Mouse (Mus musculus) embryonic facial prominence, embryonic 13.5 days (tissue): ENCODE data around the gene Fam180a. TPM values are rescaled to one million over a fixed set of nuclear protein-coding genes. Genes with fewer than 3 reads are reported as not detected.

Experiments used
- ATAC-seq: fragments of 200-750 bp; cut with Nextera tagmentation; 2 replicates; pipeline ENCODE4 v1.8.0; 2017; ENCODE audit warnings: low read depth; ENCODE audit not compliant: insufficient number of reproducible peaks, insufficient read depth, low FRiP score, low TSS enrichment
- H3K27ac ChIP-seq: fragments of 300-500 bp; sonication (generic); 2 replicates; pipeline ENCODE4 v1.5.1; 2015; ENCODE audit warnings: moderate library complexity, mild to moderate bottlenecking, inconsistent platforms
- H3K27me3 ChIP-seq: fragments of 300-500 bp; sonication (generic); 2 replicates; pipeline ENCODE4 v1.6.1; 2015; ENCODE audit warnings: mild to moderate bottlenecking, inconsistent platforms
- H3K36me3 ChIP-seq: fragments of 300-500 bp; sonication (generic); 2 replicates; pipeline ENCODE4 v1.6.1; 2015; ENCODE audit warnings: mild to moderate bottlenecking, inconsistent platforms
- H3K4me1 ChIP-seq: fragments of 300-500 bp; sonication (generic); 2 replicates; pipeline ENCODE4 v1.6.1; 2015; ENCODE audit warnings: inconsistent platforms
- H3K4me2 ChIP-seq: fragments of 300-500 bp; sonication (generic); 2 replicates; pipeline ENCODE4 v1.6.1; 2015; ENCODE audit warnings: moderate library complexity, mild to moderate bottlenecking, inconsistent platforms
- H3K4me3 ChIP-seq: fragments of 300-500 bp; sonication (generic); 2 replicates; pipeline ENCODE4 v1.5.1; 2015; ENCODE audit warnings: mild to moderate bottlenecking, inconsistent platforms
- H3K9ac ChIP-seq: fragments of 300-500 bp; sonication (generic); 2 replicates; pipeline ENCODE4 v1.6.1; 2015; ENCODE audit warnings: mild to moderate bottlenecking, inconsistent platforms
- H3K9me3 ChIP-seq: fragments of 300-500 bp; sonication (generic); 2 replicates; pipeline ENCODE4 v1.6.1; 2016; ENCODE audit warnings: inconsistent platforms
- WGBS: fragments of 180-500 bp; shearing (Covaris S2); methylation state at CpG from one replicate; pipeline ENCODE4 v1.1.7; 2015; ENCODE audit warnings: mixed read lengths; 5-methylcytosine and 5-hydroxymethylcytosine counted together
- polyA plus RNA-seq: library from polyadenylated mRNA; unstranded; fragments of >200 nt; fragmentation: Nextera tagmentation; extraction: Ambion mirVana; gene quantifications from 2 replicates; pipeline ENCODE4 v1.2.1, GENCODE M21; 2015

Gene Fam180a
- polyA plus RNA-seq, 1 experiment from 2014 or later = 1.5 TPM

GRCm38 (mm10) chr6:35277903-35278587 lies 47.9 kb downstream of the Fam180a start:
- 54% methylated on average over 10 of the region's 10 CpGs for WGBS
- Histone ChIP-seq H3K27me3 (no peaks in the 10 kb centered on the region), H3K4me1 (peaks cover 4% of the 10 kb centered on the region), H3K9me3 (no peaks in the 10 kb centered on the region), H3K27ac (no peak overlapping the region), H3K4me3 (no peak overlapping the region), H3K36me3 (no peaks in the 10 kb centered on the region), H3K9ac (no peak overlapping the region), H3K4me2 (no peak overlapping the region)
- no peak for ATAC-seq

GRCm38 (mm10) chr6:35273391-35274082 lies 52.4 kb downstream of the Fam180a start:
- 69% methylated on average over 11 of the region's 11 CpGs for WGBS
- no peaks in the 10 kb centered on the region for H3K9me3 ChIP-seq
- H3K27ac ChIP-seq = no peak overlapping the region
- H3K9ac ChIP-seq = no peak overlapping the region
- no peak overlapping the region for H3K4me3 ChIP-seq
- no peaks in the 10 kb centered on the region for H3K27me3 ChIP-seq
- ATAC-seq = no peak
- H3K36me3 ChIP-seq = no peaks in the 10 kb centered on the region
- peaks cover 4% of the 10 kb centered on the region for H3K4me1 ChIP-seq
- H3K4me2 ChIP-seq = no peak overlapping the region

- H3K9me3 ChIP-seq = no peaks in the 10 kb centered on the region
These were observed 53.8 kb downstream of the Fam180a start for GRCm38 (mm10) chr6:35271868-35272765.

GRCm38 (mm10) chr6:35271094-35271855 lies 54.7 kb downstream of the Fam180a start:
- no peak overlapping the region for H3K4me2 ChIP-seq
- no peaks in the 10 kb centered on the region for H3K27me3 ChIP-seq
- no peak overlapping the region for H3K9ac ChIP-seq
- H3K4me1 ChIP-seq = no peaks in the 10 kb centered on the region
- H3K4me3 ChIP-seq = no peak overlapping the region
- H3K9me3 ChIP-seq = no peaks in the 10 kb centered on the region
- no peak for ATAC-seq
- WGBS = 92% methylated on average over 12 of the region's 12 CpGs
- no peak overlapping the region for H3K27ac ChIP-seq
- H3K36me3 ChIP-seq = 0 out of 2 replicates have a peak, but pooled peaks cover 3% of the 10 kb centered on the region

More at GRCm38 (mm10) chr6:35271868-35272765, 53.8 kb downstream of the Fam180a start:
- Histone ChIP-seq H3K4me2 (no peak overlapping the region), H3K4me1 (no peaks in the 10 kb centered on the region), H3K4me3 (no peak overlapping the region), H3K36me3 (no peaks in the 10 kb centered on the region), H3K27me3 (no peaks in the 10 kb centered on the region), H3K9ac (no peak overlapping the region), H3K27ac (no peak overlapping the region)
- no peak for ATAC-seq
- WGBS = 85% methylated on average over 20 of the region's 20 CpGs

GRCm38 (mm10) chr6:35269643-35270042 lies 56.3 kb downstream of the Fam180a start:
- 72% methylated on average over 13 of the region's 13 CpGs for WGBS
- no peak overlapping the region for H3K27ac ChIP-seq
- no peak overlapping the region for H3K4me2 ChIP-seq
- no peak for ATAC-seq
- no peaks in the 10 kb centered on the region for H3K9me3 ChIP-seq
- no peak overlapping the region for H3K4me3 ChIP-seq
- 0 out of 2 replicates have a peak, but pooled peaks cover 3% of the 10 kb centered on the region for H3K36me3 ChIP-seq
- H3K9ac ChIP-seq = no peak overlapping the region
- H3K27me3 ChIP-seq = no peaks in the 10 kb centered on the region
- no peaks in the 10 kb centered on the region for H3K4me1 ChIP-seq

- Histone ChIP-seq H3K9ac (no peak overlapping the region), H3K36me3 (peaks cover 9% of the 10 kb centered on the region), H3K4me2 (no peak overlapping the region), H3K9me3 (no peaks in the 10 kb centered on the region), H3K4me1 (no peaks in the 10 kb centered on the region), H3K27me3 (no peaks in the 10 kb centered on the region), H3K4me3 (no peak overlapping the region), H3K27ac (no peak overlapping the region)
- no peak for ATAC-seq
- WGBS = 94% methylated on average over 13 of the region's 13 CpGs
These were observed 57.2 kb downstream of the Fam180a start for GRCm38 (mm10) chr6:35268711-35269110.

GRCm38 (mm10) chr6:35265580-35266278 lies 60.2 kb downstream of the Fam180a start:
- no peak overlapping the region for H3K4me3 ChIP-seq
- H3K4me2 ChIP-seq = no peak overlapping the region
- no peaks in the 10 kb centered on the region for H3K4me1 ChIP-seq
- H3K27ac ChIP-seq = 0 out of 2 replicates have a peak overlapping the region, but pooled peaks have one; percentile 35
- no peak for ATAC-seq
- 80% methylated on average over 15 of the region's 15 CpGs for WGBS
- peaks cover 35% of the 10 kb centered on the region for H3K36me3 ChIP-seq
- H3K9me3 ChIP-seq = no peaks in the 10 kb centered on the region
- no peak overlapping the region for H3K9ac ChIP-seq
- H3K27me3 ChIP-seq = no peaks in the 10 kb centered on the region

Other genes starting within 250 kb of the Fam180a start
- gene Cnot4, start 192.4 kb downstream of the Fam180a start, polyA plus RNA-seq = 35.9 and 37.4 TPM in 2 replicates
- gene Nup205, start 148.7 kb downstream of the Fam180a start, polyA plus RNA-seq = 31.2 and 35.5 TPM in 2 replicates
- 0.19 and 0.58 TPM in 2 replicates for gene Slc13a4, start 18.0 kb downstream of the Fam180a start, polyA plus RNA-seq
- 153 and 158 TPM in 2 replicates for gene Mtpn, start 213.7 kb upstream of the Fam180a start, polyA plus RNA-seq